Mouse (Mus musculus): ENCODE results near the gene Smarcc2.

GRCm38 (mm10) chr10:128511761-128512160, 52.7 kb downstream of the Smarcc2 start:
- TF ChIP-seq POLR2A (IDR thresholded peaks at IDR 0.05; ENCODE audit: borderline replicate concordance, extremely low read depth, insufficient read depth, insufficient read length, poor library complexity, severe bottlenecking) (no peak), CTCF (IDR thresholded peaks at IDR 0.05; ENCODE audit: borderline replicate concordance, extremely low read depth, insufficient read depth, insufficient read length) (no peak)
